Mouse (Mus musculus): ENCODE data around the gene Gbf1.
"Not testable (repeated sequence)": the region's sequence is repeated elsewhere in the genome, so short reads cannot be mapped to it uniquely, and the experiment has no call there.

Gene Gbf1

GRCm38 (mm10) chr19:46217347-46217746 lies 65.0 kb downstream of the Gbf1 start:
- CTCF ChIA-PET = not testable (repeated sequence)

- CTCF ChIA-PET = interaction anchor here (0.6 to 1.2 kb wide), 2 partner anchors 8 to 46 kb away, joined by 3 to 4 read pairs; no protein-coding TSS in a partner anchor
Observed at GRCm38 (mm10) chr19:46220116-46220515, 67.8 kb downstream of the Gbf1 start.

DNA sequence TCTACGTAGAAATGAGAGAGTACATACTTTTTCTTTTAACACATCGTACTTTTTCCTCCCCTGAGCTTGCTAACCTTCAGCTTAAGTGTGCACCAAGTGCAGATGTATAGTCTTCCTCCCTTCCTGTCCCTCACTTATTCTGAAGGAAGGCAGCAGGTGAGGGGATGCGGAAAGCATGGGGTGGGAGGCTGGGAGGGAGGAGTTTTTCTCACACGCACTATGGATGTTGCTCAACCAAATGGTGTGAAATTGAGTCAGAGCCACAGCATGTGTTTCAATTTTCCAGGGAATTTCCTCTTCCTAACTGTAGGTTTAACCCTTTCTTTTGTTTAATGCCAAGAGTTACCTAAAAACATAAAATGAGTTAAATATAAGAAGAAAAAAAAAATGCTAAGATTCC lies 70.8 kb downstream of the Gbf1 start:
- CTCF ChIA-PET = interaction anchor here (0.6 kb wide), 1 partner anchor 51 kb away, joined by 8 read pairs; no protein-coding TSS in a partner anchor

DNA sequence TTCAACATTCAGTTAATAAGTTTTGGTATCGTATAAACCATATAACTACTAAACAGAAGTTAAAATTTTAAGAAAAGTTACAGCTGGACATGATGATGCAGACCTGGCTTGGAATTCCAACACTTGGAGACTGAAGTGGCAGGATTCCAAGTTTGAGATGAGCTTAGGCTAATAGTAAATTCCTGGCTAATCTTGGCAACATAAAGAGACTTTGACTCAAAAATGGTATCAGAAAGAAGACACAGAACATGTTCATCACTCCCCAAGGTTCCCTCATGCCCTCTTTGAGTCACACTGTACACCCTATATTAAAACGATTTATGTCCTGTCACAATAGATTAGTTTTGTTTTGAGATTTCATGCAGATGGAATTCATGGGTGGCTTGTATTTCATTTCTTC lies 72.6 kb downstream of the Gbf1 start:
- CTCF ChIA-PET = no interaction called here

DNA sequence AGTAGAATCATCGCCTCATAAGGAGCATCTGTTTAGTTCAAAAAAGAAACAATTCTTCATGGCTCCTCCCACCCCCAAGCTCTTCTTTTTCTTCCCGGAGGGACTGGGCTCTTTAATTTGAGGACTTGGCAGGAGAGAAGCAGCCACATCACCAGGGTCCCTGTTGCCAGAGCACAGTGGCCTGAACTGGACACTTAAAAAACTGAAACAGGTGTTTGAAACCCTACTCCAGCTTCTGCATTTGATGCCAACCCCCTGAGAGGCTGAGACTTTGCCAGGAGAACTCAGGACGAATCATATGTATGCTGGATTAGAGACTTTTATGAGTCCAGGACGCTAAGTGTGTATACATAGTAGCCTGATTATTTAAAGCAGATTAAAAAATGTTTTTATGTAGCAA lies 73.2 kb downstream of the Gbf1 start:
- CTCF ChIA-PET = no interaction called here

DNA sequence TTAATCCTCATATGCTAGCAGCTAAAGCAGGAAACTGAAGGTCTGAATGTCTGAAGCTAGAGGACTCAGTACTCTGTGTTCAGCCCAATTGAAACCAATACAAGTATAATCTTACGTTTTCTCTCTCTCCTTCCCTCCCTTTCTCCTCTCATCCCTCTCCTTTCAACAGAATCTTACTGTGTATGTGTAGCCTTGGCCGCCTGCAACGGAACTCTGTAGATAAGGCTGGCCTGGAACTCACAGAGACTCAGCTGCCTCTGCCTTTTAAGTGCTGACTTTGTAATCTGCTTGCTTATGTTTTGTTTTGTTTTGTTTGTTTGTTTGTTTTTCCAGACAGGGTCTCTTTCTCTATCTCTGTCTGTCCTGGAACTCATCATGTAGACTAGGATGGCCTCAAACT lies 74.0 kb downstream of the Gbf1 start:
- CTCF ChIA-PET = interaction anchor here (0.5 kb wide), 1 partner anchor 86 kb away, joined by 3 read pairs; no protein-coding TSS in a partner anchor

DNA sequence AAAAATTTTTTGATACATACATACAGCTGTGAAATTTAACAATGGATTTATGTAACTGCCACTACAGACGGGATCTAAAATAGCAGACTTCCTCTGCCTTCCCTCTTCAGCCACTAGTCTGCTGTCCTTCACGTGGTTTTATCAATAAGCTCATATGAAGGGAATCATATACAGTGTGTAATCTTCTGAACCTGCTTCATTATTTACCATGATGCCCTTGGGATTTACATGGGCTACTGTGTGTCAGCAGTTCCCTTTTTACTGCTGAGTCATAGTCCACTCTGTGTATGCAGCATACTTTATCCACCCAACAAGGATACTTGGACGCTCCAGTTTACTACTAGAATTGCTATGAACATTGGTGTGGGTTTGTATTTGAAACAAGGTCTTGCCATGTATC lies 75.0 kb downstream of the Gbf1 start:
- CTCF ChIA-PET = no interaction called here

GRCm38 (mm10) chr19:46234450-46234849 lies 82.1 kb downstream of the Gbf1 start:
- CTCF ChIA-PET = no interaction called here

DNA sequence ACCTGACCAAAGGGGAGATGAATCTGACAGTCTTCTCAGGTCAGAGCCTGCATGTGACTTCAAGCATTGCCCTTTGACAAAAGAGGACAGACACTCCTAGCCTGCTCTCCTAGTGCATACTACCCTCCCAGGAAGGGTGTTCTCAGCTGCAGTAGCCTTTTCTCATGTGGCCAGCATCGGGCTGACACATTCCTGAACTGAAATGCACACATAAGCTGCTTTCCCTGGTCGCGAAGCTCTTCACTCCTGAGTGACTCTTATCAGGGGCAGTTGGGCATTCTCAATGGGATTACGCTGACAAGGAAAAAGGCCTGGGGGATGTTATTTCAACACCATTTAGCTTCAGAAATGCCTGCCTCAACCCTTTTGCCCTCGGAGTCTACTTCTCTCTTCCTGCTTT lies 84.3 kb downstream of the Gbf1 start:
- CTCF ChIA-PET = no interaction called here

GRCm38 (mm10) chr19:46240246-46240645 lies 87.9 kb downstream of the Gbf1 start:
- CTCF ChIA-PET = no interaction called here

DNA sequence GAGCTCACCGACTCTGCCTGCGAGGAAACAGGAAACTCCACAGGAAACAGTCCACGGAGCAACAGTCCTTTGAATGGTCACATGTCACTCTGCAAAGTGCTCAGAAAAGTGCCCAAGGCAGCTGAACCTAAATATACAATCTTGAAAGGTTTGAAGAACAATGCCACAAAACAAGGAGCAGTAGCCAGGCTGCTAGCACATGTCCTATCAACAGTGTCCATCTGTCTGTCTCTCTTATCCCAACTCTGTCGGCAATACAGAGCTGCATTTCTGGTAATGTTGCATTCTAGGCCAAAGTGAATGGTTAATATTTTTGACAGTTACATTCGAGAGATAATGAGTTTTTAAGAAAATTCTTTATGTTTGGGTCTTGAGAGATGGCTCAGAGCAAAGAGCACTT lies 90.1 kb downstream of the Gbf1 start:
- CTCF ChIA-PET = no interaction called here

GRCm38 (mm10) chr19:46244628-46245027 lies 92.3 kb downstream of the Gbf1 start:
- CTCF ChIA-PET = no interaction called here

- CTCF ChIA-PET = interaction anchor here (0.7 to 1.0 kb wide), 2 partner anchors 113 to 114 kb away, joined by 3 to 4 read pairs; no protein-coding TSS in a partner anchor
Observed at GRCm38 (mm10) chr19:46248991-46249390, 96.7 kb downstream of the Gbf1 start.

DNA sequence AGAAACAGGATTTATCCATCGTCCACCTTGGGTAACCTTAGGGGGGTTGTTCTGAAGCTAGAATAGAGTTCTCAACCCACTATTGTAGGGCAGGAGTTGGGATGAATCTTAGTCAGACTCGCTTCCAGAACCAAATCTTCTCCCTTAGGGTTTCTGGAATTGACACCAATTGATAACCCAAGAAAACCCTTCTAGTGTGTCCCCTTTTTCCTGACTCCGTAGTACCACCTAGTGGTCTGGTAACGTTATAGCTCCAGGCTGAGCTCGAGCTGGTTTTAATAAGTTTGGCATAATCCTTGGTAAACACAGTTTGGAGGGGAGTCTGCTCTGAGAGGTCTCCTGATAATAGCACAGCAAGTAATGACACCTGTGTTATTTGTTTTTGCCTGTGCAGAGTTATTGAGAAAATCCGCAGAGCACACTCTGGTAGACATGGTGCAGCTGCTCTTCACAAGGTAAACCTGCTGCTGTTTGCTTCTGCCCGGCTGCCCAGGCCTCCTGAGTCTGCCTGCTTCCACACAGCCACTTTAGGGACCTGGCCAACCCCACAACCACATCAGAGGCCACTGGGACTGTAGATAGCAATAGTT lies 101.9 kb downstream of the Gbf1 start:
- CTCF ChIA-PET = interaction anchor here (0.6 to 1.0 kb wide), 3 partner anchors 40 to 441 kb away, joined by 3 to 6 read pairs (median 3); no protein-coding TSS in a partner anchor

- CTCF ChIA-PET = no interaction called here
Observed at GRCm38 (mm10) chr19:46264762-46265161, 112.5 kb downstream of the Gbf1 start.

GRCm38 (mm10) chr19:46275307-46275706 lies 123.0 kb downstream of the Gbf1 start:
- CTCF ChIA-PET = no interaction called here

DNA sequence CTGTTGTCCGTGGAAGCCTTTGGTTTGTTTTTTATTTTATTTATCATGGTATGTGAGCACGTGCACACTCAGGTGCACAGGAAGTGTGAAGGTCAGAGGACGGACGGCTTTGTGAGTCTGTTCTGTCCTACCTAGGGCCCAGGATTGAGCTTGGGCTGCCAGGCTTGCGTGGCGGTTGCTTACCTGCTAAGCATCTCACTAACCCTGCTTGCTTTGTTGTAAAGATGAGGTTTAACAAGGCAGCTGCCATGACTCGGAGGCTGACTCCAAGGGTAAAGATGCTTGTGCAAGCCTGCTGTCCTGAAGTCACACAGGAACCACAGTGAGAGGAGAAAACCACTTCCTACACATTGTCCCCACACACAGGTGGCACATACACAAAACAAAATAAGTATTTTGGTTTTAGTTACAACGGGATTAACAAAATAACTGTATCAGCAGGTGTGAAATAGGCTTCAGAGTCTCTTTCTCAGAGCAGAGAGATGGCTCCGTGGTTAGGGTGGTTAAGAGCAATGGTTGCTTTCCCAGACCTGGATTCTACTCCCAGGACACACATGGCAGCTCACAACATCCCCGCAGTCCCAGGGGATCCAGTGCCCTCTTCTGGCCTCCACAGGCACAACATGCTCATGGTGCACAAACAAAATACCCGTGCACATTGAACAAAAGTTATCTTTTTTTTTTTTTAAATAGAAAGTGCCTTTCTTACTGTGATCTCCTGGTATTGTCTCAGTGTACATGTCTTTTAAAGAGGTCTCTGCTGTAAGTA lies 130.0 kb downstream of the Gbf1 start:
- CTCF ChIA-PET = no interaction called here

DNA sequence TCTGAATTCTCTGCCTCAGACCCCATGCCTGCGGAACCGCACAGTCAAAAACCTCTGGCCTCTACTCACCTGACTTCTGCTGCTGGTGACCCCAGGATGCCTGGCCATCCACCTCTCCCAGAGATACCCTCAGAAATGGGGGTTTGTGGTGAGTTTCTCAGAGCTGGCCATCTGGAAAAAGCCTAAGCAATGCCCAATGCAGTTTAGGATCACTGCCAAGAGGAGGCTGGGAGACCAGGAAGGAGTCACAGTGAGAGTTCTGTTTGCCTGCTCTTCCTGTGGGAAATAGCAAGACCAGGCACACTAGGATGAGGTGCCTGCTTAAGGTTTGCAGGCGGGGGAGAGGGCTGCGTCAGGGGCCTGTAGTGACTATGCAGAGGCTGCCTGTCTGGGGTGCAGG lies 132.4 kb downstream of the Gbf1 start:
- CTCF ChIA-PET = interaction anchor here (0.6 kb wide), 1 partner anchor 1663 kb away, joined by 6 read pairs; no protein-coding TSS in a partner anchor

DNA sequence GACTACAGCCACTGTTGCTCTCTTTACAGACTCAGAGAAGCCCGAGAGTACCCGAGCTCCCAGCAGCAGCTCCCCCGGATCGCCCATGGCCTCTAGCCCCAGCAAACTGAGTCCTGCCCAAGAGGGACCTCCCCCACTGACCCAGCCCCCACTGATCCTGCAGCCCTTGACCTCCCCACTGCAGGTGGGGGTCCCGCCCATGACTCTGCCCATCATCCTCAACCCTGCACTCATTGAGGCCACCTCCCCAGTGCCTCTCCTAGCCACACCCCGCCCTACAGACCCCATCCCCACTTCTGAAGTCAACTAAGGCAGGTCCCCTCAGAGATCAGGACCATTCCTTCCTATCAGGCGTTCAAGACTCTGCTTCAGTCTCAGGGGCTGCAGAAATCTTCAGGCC lies 133.3 kb downstream of the Gbf1 start:
- CTCF ChIA-PET = no interaction called here

DNA sequence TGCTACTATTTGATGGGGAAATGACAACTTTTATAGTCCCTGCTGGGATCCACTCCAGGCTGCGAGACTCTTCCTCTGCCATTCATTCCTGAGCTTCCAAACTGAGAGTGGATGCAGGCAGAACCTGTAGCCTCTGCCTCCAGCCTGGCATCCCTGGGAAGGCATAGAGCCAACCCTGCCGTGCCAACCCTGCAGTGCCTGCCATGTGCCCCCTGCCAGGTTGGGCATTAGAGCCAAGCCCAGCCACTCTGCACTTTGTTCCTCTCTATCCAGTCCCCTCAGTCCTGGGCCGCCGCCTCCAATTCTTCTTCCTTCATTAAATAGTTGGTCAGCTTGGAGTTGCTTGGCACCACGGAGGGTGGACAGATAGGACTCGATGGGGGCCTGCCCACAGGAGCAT lies 133.7 kb downstream of the Gbf1 start:
- CTCF ChIA-PET = no interaction called here

DNA sequence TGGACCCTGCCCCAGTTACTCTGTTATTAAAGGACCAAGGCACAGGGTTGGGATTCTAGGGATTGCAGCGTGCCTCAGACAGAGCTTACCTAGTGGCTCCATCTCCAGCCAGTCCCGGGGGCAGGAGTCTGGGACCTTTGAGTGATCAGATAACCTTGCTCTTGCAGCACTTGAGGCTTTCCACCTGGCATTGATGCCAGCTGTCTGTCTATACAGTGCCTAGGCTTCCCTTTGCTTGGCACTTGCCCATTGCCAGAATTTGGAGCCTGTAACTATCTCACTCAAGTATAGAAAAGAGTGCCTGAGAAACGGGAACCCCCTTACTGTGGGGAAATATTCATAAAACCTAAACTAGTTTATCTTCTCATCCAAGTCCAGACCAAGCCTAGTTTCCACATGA lies 134.6 kb downstream of the Gbf1 start:
- CTCF ChIA-PET = no interaction called here

DNA sequence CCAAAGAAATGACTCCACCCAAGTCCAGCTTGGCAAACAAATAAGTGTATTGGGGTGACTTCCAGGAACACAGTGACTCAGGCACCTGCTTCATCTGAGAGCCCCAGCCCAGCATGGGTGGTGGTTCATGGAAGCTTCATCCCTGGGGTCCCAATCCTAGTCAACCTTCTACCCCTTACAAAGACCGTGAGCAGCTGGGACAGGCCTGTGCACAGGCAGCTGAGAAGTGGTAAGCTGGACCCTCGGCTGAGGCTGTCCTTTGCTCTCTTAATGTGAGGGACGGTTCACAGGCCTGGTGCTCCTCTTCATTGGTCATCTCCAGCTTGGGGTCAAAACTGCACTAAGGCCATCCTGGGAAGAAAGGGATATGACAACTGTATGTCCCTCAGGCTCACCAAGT lies 135.3 kb downstream of the Gbf1 start:
- CTCF ChIA-PET = no interaction called here

GRCm38 (mm10) chr19:46290535-46291105 lies 138.3 kb downstream of the Gbf1 start:
- CTCF ChIA-PET = interaction anchor here (0.7 kb wide), 1 partner anchor 149 kb away, joined by 4 read pairs; no protein-coding TSS in a partner anchor
